Mouse (Mus musculus) frontal cortex, adult 2 months (tissue): ENCODE measurements around the gene Tubd1. TPM values are rescaled to one million over a fixed set of nuclear protein-coding genes. Genes with fewer than 3 reads are reported as not detected.

Experiments
- polyA plus RNA-seq: library from polyadenylated mRNA; depleted of rRNA; stranded (reverse); fragments of >200 nt; gene quantifications from 2 replicates; pipeline ENCODE4 v1.2.3, GENCODE M21; 2012; rRNA removed

Tubd1 gene
- polyA plus RNA-seq, 1 experiment, result 6.7 TPM

Other genes starting within 250 kb of the Tubd1 start
- gene Med13, start 187.4 kb upstream of the Tubd1 start, polyA plus RNA-seq, result 20.7 and 22.0 TPM in 2 replicates
- 11.2 and 11.8 TPM in 2 replicates for gene Rnft1, start 60.3 kb upstream of the Tubd1 start, polyA plus RNA-seq
- 27.7 and 29.3 TPM in 2 replicates for gene Rps6kb1, start 186 bp upstream of the Tubd1 start, polyA plus RNA-seq
- gene Vmp1, start 138.8 kb downstream of the Tubd1 start, polyA plus RNA-seq, result 80.0 and 82.5 TPM in 2 replicates
- 8.5 and 9.0 TPM in 2 replicates for gene Ptrh2, start 139.0 kb downstream of the Tubd1 start, polyA plus RNA-seq
- 374 and 390 TPM in 2 replicates for gene Cltc, start 212.6 kb downstream of the Tubd1 start, polyA plus RNA-seq